Mouse (Mus musculus) thymus, adult 2 months (tissue): ENCODE data around the gene Hsd17b3. TPM values are rescaled to one million over a fixed set of nuclear protein-coding genes. Genes with fewer than 3 reads are reported as not detected.

ENCODE experiments used
- DNase-seq: peaks from one replicate; pipeline ENCODE4 v3.0.0; 2021
- H3K27ac ChIP-seq: fragments of 200-500 bp; 2 replicates; pipeline ENCODE4 v1.5.1; 2012; ENCODE audit warnings: low read length, control low read depth; ENCODE audit not compliant: control insufficient read depth, insufficient read depth
- H3K27me3 ChIP-seq: fragments of 200-500 bp; 2 replicates; pipeline ENCODE4 v1.6.1; 2012; ENCODE audit warnings: mild to moderate bottlenecking, low read length, moderate library complexity, mixed read lengths; ENCODE audit not compliant: control insufficient read depth, insufficient read depth
- H3K36me3 ChIP-seq: fragments of 200-500 bp; 2 replicates; pipeline ENCODE4 v1.6.1; 2012; ENCODE audit warnings: mild to moderate bottlenecking, low read length, moderate library complexity; ENCODE audit not compliant: control insufficient read depth, insufficient read depth
- H3K4me1 ChIP-seq: fragments of 200-500 bp; replicated peaks from 2 replicates; pipeline ENCODE4 v1.6.1; 2012; ENCODE audit warnings: low read length; ENCODE audit not compliant: control insufficient read depth, insufficient read depth
- H3K4me3 ChIP-seq: fragments of 200-500 bp; 2 replicates; pipeline ENCODE4 v1.5.1; 2012; ENCODE audit warnings: mild to moderate bottlenecking, low read length, control low read depth, moderate library complexity; ENCODE audit not compliant: control insufficient read depth, insufficient read depth
- CTCF ChIP-seq: fragments of 200-500 bp; IDR thresholded peaks from 2 replicates; pipeline ENCODE4 v1.5.1; 2012; ENCODE audit warnings: mild to moderate bottlenecking, control low read depth, low read length, moderate library complexity, borderline replicate concordance; ENCODE audit not compliant: control insufficient read depth, poor library complexity, insufficient read depth; ENCODE audit errors: extremely low read depth
- POLR2A ChIP-seq: fragments of 200-500 bp; IDR thresholded peaks from 2 replicates; pipeline ENCODE4 v1.6.1; 2012; ENCODE audit warnings: mild to moderate bottlenecking, low read length, control low read depth, moderate library complexity; ENCODE audit not compliant: control insufficient read depth, poor library complexity, insufficient read depth; ENCODE audit errors: extremely low read depth
- WGBS: fragments of 180-500 bp; shearing (Covaris S2); methylation state at CpG from one replicate; pipeline ENCODE4 v1.1.7; 2018; 5-methylcytosine and 5-hydroxymethylcytosine counted together
- polyA plus RNA-seq: library from polyadenylated mRNA; depleted of rRNA; stranded (reverse); fragments of >200 nt; gene quantifications from 2 replicates; pipeline ENCODE4 v1.2.3, GENCODE M21; 2012

Hsd17b3 gene
- polyA plus RNA-seq, 1 experiment = 0.36 TPM

DNA sequence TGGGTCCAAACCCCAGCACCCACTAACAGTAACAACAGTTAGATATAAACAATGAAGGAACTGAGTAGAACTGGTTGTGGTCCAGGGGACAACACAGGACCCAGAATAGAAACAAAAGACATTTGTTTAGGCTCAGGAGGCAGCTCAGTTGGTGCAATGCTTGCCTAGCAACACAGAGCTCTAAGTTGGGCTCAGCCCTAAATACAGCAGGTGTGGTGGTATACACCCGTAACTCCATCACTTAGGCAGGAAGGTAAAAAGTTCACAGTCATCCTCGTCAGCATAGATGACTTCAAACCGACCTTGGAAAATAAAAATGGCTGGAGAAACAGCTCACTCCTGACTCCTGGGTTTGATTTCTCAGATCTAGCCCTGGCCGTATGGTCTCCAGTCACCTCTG, 55.8 kb downstream of the Hsd17b3 start:
- no peak overlapping the region for H3K27ac ChIP-seq
- no peaks in the 10 kb centered on the region for H3K27me3 ChIP-seq
- no peaks in the 10 kb centered on the region for H3K36me3 ChIP-seq
- no peak overlapping the region for H3K4me3 ChIP-seq
- 76% methylated on average over 4 of the region's 4 CpGs for WGBS
- no peak for TF ChIP-seq POLR2A
- TF ChIP-seq CTCF = no peak
- H3K4me1 ChIP-seq = no peaks in the 10 kb centered on the region
- no peak for DNase-seq

GRCm38 (mm10) chr13:64031254-64031653, 57.8 kb downstream of the Hsd17b3 start:
- H3K4me1 ChIP-seq = no peaks in the 10 kb centered on the region
- no peaks in the 10 kb centered on the region for H3K27me3 ChIP-seq
- TF ChIP-seq CTCF = no peak
- TF ChIP-seq POLR2A = no peak
- DNase-seq = no peak
- no peak overlapping the region for H3K27ac ChIP-seq
- WGBS = 87% methylated on average over 4 of the region's 4 CpGs
- no peaks in the 10 kb centered on the region for H3K36me3 ChIP-seq
- no peak overlapping the region for H3K4me3 ChIP-seq

DNA sequence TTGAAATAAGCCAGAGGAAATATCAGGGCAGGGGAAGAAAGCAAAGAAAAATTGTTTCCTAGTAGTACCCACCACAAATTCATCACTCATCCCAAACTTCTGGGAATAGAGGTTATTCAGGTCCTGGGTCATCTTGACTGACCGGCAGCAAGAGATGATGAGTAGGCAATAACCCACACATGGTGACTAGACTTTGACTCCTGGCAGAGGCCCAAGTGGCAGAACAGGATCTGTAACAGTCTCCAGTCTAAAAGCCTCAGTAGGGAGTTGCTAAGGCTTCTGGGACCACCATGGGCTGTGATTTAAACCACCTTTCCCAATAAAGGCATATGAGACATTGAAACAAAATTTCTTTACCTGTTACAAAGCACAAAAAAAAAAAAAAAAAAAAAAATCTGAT, 58.2 kb downstream of the Hsd17b3 start:
- DNase-seq = no peak
- no peak overlapping the region for H3K27ac ChIP-seq
- no peaks in the 10 kb centered on the region for H3K36me3 ChIP-seq
- H3K27me3 ChIP-seq = no peaks in the 10 kb centered on the region
- no peak for TF ChIP-seq CTCF
- no peak for TF ChIP-seq POLR2A
- no peaks in the 10 kb centered on the region for H3K4me1 ChIP-seq
- H3K4me3 ChIP-seq = no peak overlapping the region
- WGBS = 98% methylated on average over 1 of the region's 1 CpGs

DNA sequence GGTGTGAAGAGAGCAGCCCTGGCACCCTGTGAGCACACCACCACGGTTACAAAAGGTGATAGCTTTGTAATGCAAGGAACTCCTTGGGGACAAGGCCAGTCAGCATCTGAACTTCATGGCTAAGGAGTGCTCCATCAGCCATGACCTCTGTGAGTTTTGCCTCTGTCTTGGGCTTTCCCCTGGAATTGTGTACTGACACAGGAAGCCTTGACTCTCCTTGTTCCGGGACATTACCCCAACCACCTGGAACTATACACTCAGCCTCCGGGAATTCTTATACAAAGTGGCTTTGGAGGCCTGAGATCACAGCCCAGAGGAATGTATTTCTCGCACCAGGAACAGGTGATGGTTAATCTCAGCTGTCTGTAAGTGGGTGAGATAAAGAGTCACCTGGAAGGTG, 64.2 kb downstream of the Hsd17b3 start:
- H3K4me1 ChIP-seq = no peaks in the 10 kb centered on the region
- no peak for TF ChIP-seq POLR2A
- no peak for TF ChIP-seq CTCF
- 89% methylated on average over 4 of the region's 4 CpGs for WGBS
- H3K36me3 ChIP-seq = no peaks in the 10 kb centered on the region
- no peak for DNase-seq
- H3K27me3 ChIP-seq = no peaks in the 10 kb centered on the region
- no peak overlapping the region for H3K4me3 ChIP-seq
- no peak overlapping the region for H3K27ac ChIP-seq

- no peaks in the 10 kb centered on the region for H3K36me3 ChIP-seq
- TF ChIP-seq CTCF (no peak), POLR2A (no peak)
- WGBS = 78% methylated on average over 15 of the region's 15 CpGs
- no peak for DNase-seq
- H3K27ac ChIP-seq = no peak overlapping the region
- no peaks in the 10 kb centered on the region for H3K27me3 ChIP-seq
- H3K4me1 ChIP-seq = no peaks in the 10 kb centered on the region
- H3K4me3 ChIP-seq = no peak overlapping the region
These were observed 66.1 kb downstream of the Hsd17b3 start for GRCm38 (mm10) chr13:64022786-64023468.

GRCm38 (mm10) chr13:64020902-64021311, 68.1 kb downstream of the Hsd17b3 start:
- TF ChIP-seq POLR2A (no peak), CTCF (no peak)
- H3K4me3 ChIP-seq = no peak overlapping the region
- no peak for DNase-seq
- H3K27ac ChIP-seq = no peak overlapping the region
- no peaks in the 10 kb centered on the region for H3K4me1 ChIP-seq
- H3K36me3 ChIP-seq = no peaks in the 10 kb centered on the region
- WGBS = 89% methylated on average over 7 of the region's 7 CpGs
- H3K27me3 ChIP-seq = no peaks in the 10 kb centered on the region
